In genomic region chr9:27164957-27165356, GRCm38 (mm10) we compare ENCODE assay signal across 14 mouse cellular contexts. TPM values are rescaled to one million over a fixed set of nuclear protein-coding genes. Genes with fewer than 3 reads are reported as not detected.
"Had no signal": no experiment of that assay in that cellular context is flagged by ENCODE, and none has a peak within 500 bp of the region (broad histone marks: within the 10 kb centered on the region; RNA-seq: fewer than 3 reads in every experiment).

No protein-coding gene starts in this region.

- H3K4me2 ChIP-seq: kidney, embryonic 15.5 days; limb, embryonic 15.5 days; liver, embryonic 12.5 days; lung, embryonic 14.5 days; midbrain, embryonic 12.5 days; neural tube, embryonic 13.5 days had no signal

- DNase-seq: lung, embryonic 14.5 days; lung, postnatal 10 days; lung, postnatal 4 days; right cerebral cortex, adult 18-20 months; right cerebral cortex, postnatal 25 days; thymus, postnatal 36 days had no signal

- H3K27me3 ChIP-seq: kidney, embryonic 15.5 days; limb, embryonic 15.5 days; liver, embryonic 12.5 days; midbrain, embryonic 12.5 days; neural tube, embryonic 13.5 days had no signal

- H3K4me3 ChIP-seq: kidney, embryonic 15.5 days; left cerebral cortex, adult 2 months; limb, embryonic 15.5 days; liver, embryonic 12.5 days; midbrain, embryonic 12.5 days; neural tube, embryonic 13.5 days had no signal

- ATAC-seq: liver, embryonic 12.5 days; midbrain, embryonic 16.5 days had no signal

- H3K27ac ChIP-seq: kidney, embryonic 15.5 days; left cerebral cortex, adult 2 months; limb, embryonic 15.5 days; liver, embryonic 12.5 days; midbrain, embryonic 12.5 days; neural tube, embryonic 13.5 days had no signal

- H3K9me3 ChIP-seq: kidney, embryonic 15.5 days; limb, embryonic 15.5 days; liver, embryonic 12.5 days; midbrain, embryonic 12.5 days; neural tube, embryonic 13.5 days had no signal

- H3K9ac ChIP-seq: kidney, embryonic 15.5 days; limb, embryonic 15.5 days; liver, embryonic 12.5 days; lung, embryonic 14.5 days; midbrain, embryonic 12.5 days; neural tube, embryonic 13.5 days had no signal

- H3K36me3 ChIP-seq: kidney, embryonic 15.5 days; limb, embryonic 15.5 days; liver, embryonic 12.5 days; midbrain, embryonic 12.5 days; neural tube, embryonic 13.5 days had no signal

- H3K4me1 ChIP-seq: kidney, embryonic 15.5 days; limb, embryonic 15.5 days; liver, embryonic 12.5 days had no signal

RNA-seq across cellular contexts. Expression of gene Jam3, which starts 9.7 kb away (rescaled TPM):
- total RNA-seq: megakaryocyte, adult 5-6 weeks had no signal
